Mouse (Mus musculus): ENCODE results near the gene Psmd10.

DNA sequence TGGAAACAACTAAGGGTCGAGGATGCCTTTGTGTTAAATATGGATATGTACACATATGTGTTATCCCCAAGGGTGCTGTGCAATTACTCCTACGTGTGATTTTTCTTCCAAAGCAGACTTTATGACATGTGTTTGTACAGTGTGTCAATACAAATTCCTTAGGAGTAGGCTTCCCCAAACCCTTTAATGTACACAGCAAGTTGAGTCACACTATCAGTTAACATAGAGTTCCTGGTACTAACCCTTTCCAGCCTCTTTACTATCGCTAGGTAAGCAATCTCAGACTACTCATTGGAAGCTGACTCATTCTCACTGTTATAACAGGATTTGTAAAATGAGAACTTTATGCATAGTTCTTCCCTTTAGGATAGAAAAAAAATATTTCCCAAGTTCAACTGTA lies 53.0 kb downstream of the Psmd10 start:
- no peak for TF ChIP-seq E2F4 (IDR thresholded peaks at IDR 0.05; ENCODE audit: insufficient read depth)
- TF ChIP-seq MAX (IDR thresholded peaks at IDR 0.05; ENCODE audit: low read depth) = no peak

Measured in myocyte (in vitro differentiated cells).